Mouse (Mus musculus) embryonic fibroblast, embryonic 13.5 days (primary cell): Measurements from ENCODE around the gene Crb2. TPM values are rescaled to one million over a fixed set of nuclear protein-coding genes. Genes with fewer than 3 reads are reported as not detected.

Experiments
- H3K27ac ChIP-seq: 2 replicates; pipeline ENCODE4 v1.5.1; 2012; ENCODE audit warnings: low read length, control low read depth, inconsistent platforms; ENCODE audit not compliant: insufficient read depth
- H3K4me1 ChIP-seq: 2 replicates; pipeline ENCODE4 v1.6.1; 2011; ENCODE audit warnings: low read length; ENCODE audit not compliant: control insufficient read depth, insufficient read depth
- H3K4me3 ChIP-seq: 2 replicates; pipeline ENCODE4 v1.5.1; 2011; ENCODE audit warnings: mild to moderate bottlenecking, control low read depth, low read length; ENCODE audit not compliant: insufficient read depth
- CTCF ChIP-seq: IDR thresholded peaks from 2 replicates; pipeline ENCODE4 v1.5.1; 2011; ENCODE audit warnings: mild to moderate bottlenecking, control low read depth, low read length, moderate library complexity, borderline replicate concordance; ENCODE audit not compliant: insufficient read depth
- POLR2A ChIP-seq: IDR thresholded peaks from 2 replicates; pipeline ENCODE4 v1.6.1; 2011; ENCODE audit warnings: low read depth, mild to moderate bottlenecking, control low read depth, low read length, moderate library complexity
- polyA plus RNA-seq: library from polyadenylated mRNA; stranded (reverse); fragments of >200 nt; gene quantifications from 2 replicates; pipeline ENCODE4 v1.2.4, GENCODE M21; 2011; ENCODE audit warnings: low read depth; ENCODE audit not compliant: missing spikeins, insufficient read length

Crb2 gene
- polyA plus RNA-seq, 1 experiment = 0.32 TPM

- Histone ChIP-seq H3K27ac (peak overlapping the region; percentile 80), H3K4me1 (peaks cover 12% of the 10 kb centered on the region), H3K4me3 (no peak overlapping the region)
- TF ChIP-seq POLR2A = no peak
- TF ChIP-seq CTCF = no peak
These were observed 27.5 kb upstream of the Crb2 start for GRCm38 (mm10) chr2:37748442-37749066.

DNA sequence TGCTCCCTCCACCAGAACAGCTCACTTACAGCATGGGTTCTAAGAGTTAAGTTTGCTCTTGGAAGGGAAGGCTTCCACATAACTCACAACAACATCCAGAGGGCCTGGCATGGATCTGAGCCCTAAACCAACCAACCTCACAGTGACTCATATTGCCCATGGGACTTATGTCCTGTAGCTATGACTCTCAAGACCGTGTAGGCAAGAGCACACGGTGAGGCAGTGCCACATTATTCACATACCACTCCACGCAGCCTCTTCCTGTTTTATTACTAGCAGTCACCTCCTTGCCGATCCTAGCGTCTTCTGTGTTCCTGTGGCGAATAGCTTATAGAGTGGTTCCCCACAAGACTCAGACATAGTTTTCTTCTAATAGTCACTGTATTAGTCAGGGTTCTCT is 26.7 kb upstream of the Crb2 start:
- Histone ChIP-seq H3K4me1 (peaks cover 12% of the 10 kb centered on the region), H3K27ac (peak overlapping the region; percentile 80), H3K4me3 (no peak overlapping the region)
- TF ChIP-seq POLR2A = no peak
- no peak for TF ChIP-seq CTCF

DNA sequence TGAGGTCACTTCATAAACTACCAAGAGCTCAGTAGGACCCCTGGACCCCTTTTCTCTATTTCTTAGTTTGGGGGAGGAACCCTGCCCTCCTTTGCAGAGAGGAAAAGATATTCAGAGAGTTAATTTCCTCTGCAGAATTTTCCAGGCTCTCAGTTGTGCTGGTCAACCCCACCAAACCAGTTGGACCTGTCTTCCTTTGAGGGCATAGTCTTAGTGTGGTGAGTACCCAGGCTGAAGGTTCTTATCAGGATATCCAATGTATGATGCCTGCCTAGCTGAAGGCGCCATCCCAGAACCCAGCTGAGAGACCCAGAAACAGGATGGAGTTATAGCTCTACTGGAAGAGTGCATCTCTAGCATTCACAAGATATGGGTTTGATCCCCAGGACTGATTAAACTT is 24.9 kb upstream of the Crb2 start:
- Histone ChIP-seq H3K4me3 (no peak overlapping the region), H3K4me1 (peaks cover 12% of the 10 kb centered on the region), H3K27ac (no peak overlapping the region)
- no peak for TF ChIP-seq CTCF
- no peak for TF ChIP-seq POLR2A

DNA sequence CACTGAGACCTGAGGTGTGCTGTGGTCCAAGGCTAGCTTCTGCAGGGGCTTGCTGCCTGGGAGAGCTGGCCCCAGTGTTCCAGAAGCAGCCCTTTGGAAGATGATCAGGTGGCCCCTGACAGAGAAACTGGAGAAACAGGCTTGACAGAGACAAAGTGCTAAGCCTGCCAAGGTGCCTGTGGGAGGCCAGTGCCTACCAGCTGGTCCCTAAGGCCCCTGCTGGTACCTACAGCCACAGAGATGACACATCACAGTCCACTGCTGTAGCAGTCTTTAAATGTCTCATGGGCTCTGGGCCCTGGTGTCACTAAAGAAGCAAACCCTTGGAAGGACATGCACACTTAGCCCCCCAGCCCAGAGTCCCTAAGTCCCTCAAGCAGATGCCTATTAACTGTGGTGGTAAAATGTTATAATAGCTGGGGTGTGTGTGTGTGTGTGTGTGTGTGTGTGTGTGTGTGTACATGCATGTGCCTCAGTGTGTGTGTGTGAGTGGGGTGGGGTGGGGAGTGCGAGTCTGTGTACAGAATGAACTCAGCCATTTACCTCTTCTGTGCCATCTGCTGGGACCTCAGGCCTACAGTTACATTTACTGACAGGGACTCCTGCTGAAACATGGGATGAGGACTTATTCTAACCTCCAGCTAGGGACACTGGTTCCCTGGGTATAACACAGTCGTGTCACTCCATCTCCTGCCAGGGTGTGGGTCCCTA is 19.7 kb upstream of the Crb2 start:
- Histone ChIP-seq H3K27ac (no peak overlapping the region), H3K4me1 (peaks cover 7% of the 10 kb centered on the region; the same call in 1 of the 2 replicates), H3K4me3 (no peak overlapping the region)
- no peak for TF ChIP-seq CTCF
- no peak for TF ChIP-seq POLR2A

GRCm38 (mm10) chr2:37757016-37757415 is 19.0 kb upstream of the Crb2 start:
- H3K4me1 ChIP-seq = peaks cover 7% of the 10 kb centered on the region; the same call in 1 of the 2 replicates
- no peak overlapping the region for H3K27ac ChIP-seq
- H3K4me3 ChIP-seq = no peak overlapping the region
- TF ChIP-seq CTCF (no peak), POLR2A (no peak)

DNA sequence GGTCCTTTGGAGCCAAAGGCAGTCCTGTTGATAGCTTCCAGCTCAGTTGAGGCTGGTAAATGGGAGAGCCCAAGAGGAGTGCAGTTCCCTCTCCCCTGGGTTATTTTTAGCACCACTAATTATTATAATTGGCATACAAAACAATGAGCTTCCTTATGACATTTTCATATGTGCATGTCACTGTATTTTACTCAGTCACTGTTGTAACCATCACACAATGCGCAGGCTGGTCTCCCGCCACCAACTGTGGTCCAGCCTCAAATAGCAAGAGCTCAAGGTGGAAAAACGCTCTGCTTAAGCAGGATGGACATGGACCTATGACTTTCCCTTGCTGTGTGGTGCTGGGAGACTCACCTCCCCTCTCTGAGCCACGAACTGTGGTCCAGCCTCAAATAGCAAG is 18.3 kb upstream of the Crb2 start:
- TF ChIP-seq POLR2A = no peak
- TF ChIP-seq CTCF = no peak
- H3K4me3 ChIP-seq = no peak overlapping the region
- peaks cover 7% of the 10 kb centered on the region; the same call in 1 of the 2 replicates for H3K4me1 ChIP-seq
- H3K27ac ChIP-seq = no peak overlapping the region

- no peak overlapping the region for H3K4me3 ChIP-seq
- H3K4me1 ChIP-seq = peaks cover 7% of the 10 kb centered on the region; the same call in 1 of the 2 replicates
- TF ChIP-seq CTCF = no peak
- 0 out of 2 replicates have a peak, but pooled peaks have one; percentile 20 for TF ChIP-seq POLR2A
- peak overlapping the region; percentile 6; the same call in 1 of the 2 replicates for H3K27ac ChIP-seq
These were observed 17.6 kb upstream of the Crb2 start for GRCm38 (mm10) chr2:37758343-37759015.

GRCm38 (mm10) chr2:37760633-37761032 is 15.4 kb upstream of the Crb2 start:
- Histone ChIP-seq H3K4me1 (peaks cover 7% of the 10 kb centered on the region; the same call in 1 of the 2 replicates), H3K27ac (no peak overlapping the region), H3K4me3 (no peak overlapping the region)
- no peak for TF ChIP-seq POLR2A
- TF ChIP-seq CTCF = no peak

GRCm38 (mm10) chr2:37763638-37764037 is 12.4 kb upstream of the Crb2 start:
- TF ChIP-seq POLR2A (no peak), CTCF (no peak)
- Histone ChIP-seq H3K4me1 (peaks cover 10% of the 10 kb centered on the region), H3K4me3 (no peak overlapping the region), H3K27ac (no peak overlapping the region)
